Mouse (Mus musculus) stomach, postnatal 0 days (tissue): ENCODE results near the gene Zbtb16. TPM values are rescaled to one million over a fixed set of nuclear protein-coding genes. Genes with fewer than 3 reads are reported as not detected.

Experiments
- ATAC-seq: fragments of 200-750 bp; cut with Nextera tagmentation; 2 replicates; pipeline ENCODE4 v1.8.0; 2017; ENCODE audit not compliant: low FRiP score, low TSS enrichment
- DNase-seq: peaks from one replicate; pipeline ENCODE4 v3.0.0-alpha.2; 2016; ENCODE audit warnings: low spot score
- H3K27ac ChIP-seq: fragments of 300-500 bp; sonication (generic); replicated peaks from 2 replicates; pipeline ENCODE4 v1.5.1; 2014; ENCODE audit warnings: mild to moderate bottlenecking, control low read depth
- H3K27me3 ChIP-seq: fragments of 300-500 bp; sonication (generic); 2 replicates; pipeline ENCODE4 v1.6.1; 2014; ENCODE audit warnings: low read length; ENCODE audit not compliant: control insufficient read depth, insufficient read depth
- H3K36me3 ChIP-seq: fragments of 300-500 bp; sonication (generic); 2 replicates; pipeline ENCODE4 v1.6.1; 2014; ENCODE audit warnings: low read length, mixed read lengths; ENCODE audit not compliant: control insufficient read depth, insufficient read depth
- H3K4me1 ChIP-seq: fragments of 300-500 bp; sonication (generic); replicated peaks from 2 replicates; pipeline ENCODE4 v1.6.1; 2014; ENCODE audit warnings: antibody characterized with exemption; ENCODE audit not compliant: control insufficient read depth, insufficient read depth
- H3K4me2 ChIP-seq: fragments of 300-500 bp; sonication (generic); replicated peaks from 2 replicates; pipeline ENCODE4 v1.6.1; 2014; ENCODE audit warnings: low read depth, mild to moderate bottlenecking, control low read depth, moderate library complexity
- H3K4me3 ChIP-seq: fragments of 300-500 bp; sonication (generic); 2 replicates; pipeline ENCODE4 v1.5.1; 2014; ENCODE audit warnings: low read depth, low read length, control low read depth
- H3K9ac ChIP-seq: fragments of 300-500 bp; sonication (generic); 2 replicates; pipeline ENCODE4 v1.6.1; 2014; ENCODE audit warnings: mild to moderate bottlenecking, low read length, control low read depth, mixed read lengths
- H3K9me3 ChIP-seq: fragments of 300-500 bp; sonication (generic); 2 replicates; pipeline ENCODE4 v1.6.1; 2016; ENCODE audit warnings: low read length; ENCODE audit not compliant: control insufficient read depth
- CTCF ChIP-seq: IDR thresholded peaks from 2 replicates; pipeline ENCODE4 v1.5.1; 2016; ENCODE audit warnings: antibody characterized with exemption, low read depth, mild to moderate bottlenecking, moderate library complexity
- EP300 ChIP-seq: optimal IDR thresholded peaks from 2 replicates; pipeline ENCODE3; 2016; ENCODE audit warnings: antibody characterized with exemption
- WGBS: fragments of 180-500 bp; shearing (Covaris S2); extraction: QIAGEN DNeasy Blood & Tissue Kit; methylation state at CpG from one replicate; pipeline ENCODE4 v1.1.7; 2014; 5-methylcytosine and 5-hydroxymethylcytosine counted together
- polyA plus RNA-seq: library from polyadenylated mRNA; unstranded; fragments of >200 nt; fragmentation: Nextera tagmentation; extraction: Ambion mirVana; gene quantifications from 2 replicates; pipeline ENCODE4 v1.2.1, GENCODE M21; 2015

The Zbtb16 gene
- polyA plus RNA-seq, 1 experiment from 2014 or later, result 1.7 TPM

DNA sequence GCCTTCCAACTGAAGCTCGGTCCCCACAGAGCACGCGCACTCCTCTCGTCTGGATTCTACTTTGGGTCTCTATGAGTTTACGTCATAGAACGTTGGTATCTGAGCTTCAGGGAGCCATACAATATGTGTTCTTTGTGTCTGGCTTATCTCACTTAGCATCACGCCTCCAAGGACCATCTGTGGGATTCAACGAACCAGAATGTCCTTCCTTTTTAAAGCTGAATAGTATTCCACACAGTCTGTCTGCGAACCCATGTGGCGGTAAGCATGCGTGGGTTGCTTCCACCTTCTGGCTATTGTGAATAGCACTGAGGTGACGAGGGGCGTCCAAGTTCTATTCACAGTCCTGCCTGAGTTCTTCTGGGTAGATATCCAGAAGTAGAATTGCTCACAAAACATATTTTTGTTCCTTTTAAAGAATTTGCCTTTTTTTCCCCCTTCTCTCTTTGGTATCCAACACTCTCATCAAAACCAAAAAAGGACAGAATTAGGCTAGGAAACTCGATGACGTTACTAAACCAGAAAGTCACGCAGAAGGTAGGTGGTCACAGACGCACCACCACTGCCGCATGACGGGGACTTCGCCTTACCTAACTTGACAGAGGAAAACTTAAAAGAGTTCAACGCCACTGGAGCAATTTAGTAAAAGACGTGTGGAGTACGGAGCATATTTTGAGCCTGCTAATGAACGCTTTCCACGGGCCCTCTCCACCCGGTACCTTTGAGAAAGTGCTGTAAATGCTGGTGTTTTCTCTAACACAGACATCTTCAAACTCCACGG is 32.4 kb downstream of the Zbtb16 start:
- WGBS, result 93% methylated on average over 27 of the region's 27 CpGs
- TF ChIP-seq CTCF (no peak), EP300 (no peak)
- ATAC-seq, result no peak

DNA sequence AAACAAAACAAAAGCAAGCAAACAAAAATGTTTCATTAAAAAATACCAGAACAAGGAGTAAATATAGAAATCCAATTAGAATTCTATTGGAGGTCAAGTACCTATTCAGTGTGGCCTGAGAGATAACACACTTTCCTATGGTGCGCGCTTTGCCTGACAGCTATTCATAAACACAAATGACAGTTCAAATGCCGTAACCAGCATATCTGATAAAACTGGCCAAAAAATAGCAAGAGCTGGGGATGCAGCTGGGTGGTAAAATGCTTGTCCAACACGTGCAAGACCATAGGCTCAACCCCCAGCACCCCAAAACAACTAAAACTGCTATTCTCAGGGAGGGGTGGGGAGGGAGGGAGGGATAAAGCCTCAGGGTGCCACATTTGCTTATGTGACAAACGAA is 33.6 kb downstream of the Zbtb16 start:
- no peak overlapping the region for H3K4me3 ChIP-seq
- 63% methylated on average over 5 of the region's 5 CpGs for WGBS
- ATAC-seq (no peak), DNase-seq (no peak)
- H3K9me3 ChIP-seq, result no peaks in the 10 kb centered on the region
- no peak overlapping the region for H3K4me2 ChIP-seq
- H3K9ac ChIP-seq, result no peak overlapping the region
- no peaks in the 10 kb centered on the region for H3K36me3 ChIP-seq
- H3K27ac ChIP-seq, result no peak overlapping the region
- no peaks in the 10 kb centered on the region for H3K4me1 ChIP-seq
- no peaks in the 10 kb centered on the region for H3K27me3 ChIP-seq
- TF ChIP-seq EP300, result no peak
- TF ChIP-seq CTCF, result no peak

More for the DNA sequence above, 32.4 kb downstream of the Zbtb16 start:
- H3K4me2 ChIP-seq, result no peak overlapping the region
- no peak overlapping the region for H3K27ac ChIP-seq
- no peaks in the 10 kb centered on the region for H3K27me3 ChIP-seq
- no peaks in the 10 kb centered on the region for H3K9me3 ChIP-seq
- H3K4me3 ChIP-seq, result no peak overlapping the region
- no peaks in the 10 kb centered on the region for H3K36me3 ChIP-seq
- DNase-seq, result no peak
- no peak overlapping the region for H3K9ac ChIP-seq
- H3K4me1 ChIP-seq, result no peaks in the 10 kb centered on the region

DNA sequence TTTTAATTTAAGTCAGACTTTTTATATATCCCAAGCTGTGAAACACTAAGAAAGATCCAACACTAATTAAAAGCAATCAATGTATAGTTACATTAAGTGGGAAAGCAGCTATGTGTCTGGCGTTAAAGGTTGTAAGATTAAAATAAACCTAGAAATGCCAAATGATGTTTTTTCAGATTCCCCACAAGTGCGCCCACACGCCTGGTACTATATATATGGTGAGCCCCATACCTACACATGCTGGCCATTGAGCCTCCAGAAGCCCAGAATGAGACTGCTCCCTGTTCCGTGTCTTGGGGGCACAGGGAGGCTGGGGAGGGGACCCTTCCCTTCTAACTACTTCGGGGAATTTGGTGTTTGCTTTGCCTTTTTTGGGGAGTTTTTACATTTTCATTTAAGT is 34.7 kb downstream of the Zbtb16 start:
- no peak for TF ChIP-seq EP300
- no peak for TF ChIP-seq CTCF
- 82% methylated on average over 5 of the region's 5 CpGs for WGBS
- Histone ChIP-seq H3K9ac (no peak overlapping the region), H3K9me3 (no peaks in the 10 kb centered on the region), H3K36me3 (no peaks in the 10 kb centered on the region), H3K4me1 (no peaks in the 10 kb centered on the region), H3K27ac (no peak overlapping the region), H3K27me3 (no peaks in the 10 kb centered on the region), H3K4me2 (no peak overlapping the region), H3K4me3 (no peak overlapping the region)
- ATAC-seq (no peak), DNase-seq (no peak)

DNA sequence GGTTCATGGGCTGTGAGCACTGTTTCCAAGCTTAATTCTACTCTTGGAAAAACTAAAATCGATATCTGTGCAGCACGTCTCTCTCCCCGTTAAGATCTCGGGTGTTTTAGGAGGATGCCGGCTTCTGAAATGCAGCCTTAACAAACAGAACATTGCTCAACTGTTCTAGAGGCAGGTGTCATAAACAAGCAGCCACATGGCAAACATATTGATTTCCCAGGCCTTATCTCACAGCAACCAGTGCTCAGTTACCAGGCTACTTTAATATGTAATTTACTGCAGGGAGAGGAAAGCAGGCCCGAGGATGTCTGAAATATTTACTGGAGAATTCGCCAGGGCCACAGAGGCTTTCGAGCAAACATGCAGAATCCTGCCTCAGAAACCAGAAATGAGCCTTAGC is 35.4 kb downstream of the Zbtb16 start:
- H3K9ac ChIP-seq, result no peak overlapping the region
- H3K4me1 ChIP-seq, result no peaks in the 10 kb centered on the region
- H3K27ac ChIP-seq, result no peak overlapping the region
- H3K9me3 ChIP-seq, result no peaks in the 10 kb centered on the region
- 56% methylated on average over 8 of the region's 8 CpGs for WGBS
- ATAC-seq (no peak), DNase-seq (no peak)
- no peaks in the 10 kb centered on the region for H3K27me3 ChIP-seq
- TF ChIP-seq EP300 (no peak), CTCF (no peak)
- no peaks in the 10 kb centered on the region for H3K36me3 ChIP-seq
- H3K4me3 ChIP-seq, result no peak overlapping the region
- no peak overlapping the region for H3K4me2 ChIP-seq

DNA sequence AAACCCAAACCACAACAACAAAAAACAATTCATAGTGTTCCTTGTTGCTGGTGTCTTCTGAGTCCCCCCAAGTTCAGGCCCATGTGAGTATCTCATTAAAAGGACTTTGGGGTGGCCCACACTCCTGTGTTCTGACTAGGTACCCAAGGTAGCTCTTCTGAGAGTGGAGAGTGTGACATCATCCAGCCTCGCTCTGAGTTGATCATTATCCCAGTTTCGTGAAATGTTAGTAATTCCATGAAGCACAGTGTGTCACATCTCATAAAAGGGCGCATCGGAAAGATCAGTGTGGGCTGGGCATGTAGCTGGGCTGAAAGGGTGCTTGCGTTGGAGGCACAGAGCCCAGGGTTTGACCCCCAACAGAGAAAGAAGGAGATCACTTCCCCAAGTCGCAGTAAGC is 38.0 kb downstream of the Zbtb16 start:
- WGBS, result 84% methylated on average over 6 of the region's 6 CpGs
- ATAC-seq, result no peak
- DNase-seq, result no peak
- H3K4me3 ChIP-seq, result no peak overlapping the region
- no peaks in the 10 kb centered on the region for H3K4me1 ChIP-seq
- TF ChIP-seq EP300 (no peak), CTCF (no peak)
- no peak overlapping the region for H3K27ac ChIP-seq
- H3K27me3 ChIP-seq, result no peaks in the 10 kb centered on the region
- H3K4me2 ChIP-seq, result no peak overlapping the region
- no peak overlapping the region for H3K9ac ChIP-seq
- H3K9me3 ChIP-seq, result no peaks in the 10 kb centered on the region
- H3K36me3 ChIP-seq, result no peaks in the 10 kb centered on the region

DNA sequence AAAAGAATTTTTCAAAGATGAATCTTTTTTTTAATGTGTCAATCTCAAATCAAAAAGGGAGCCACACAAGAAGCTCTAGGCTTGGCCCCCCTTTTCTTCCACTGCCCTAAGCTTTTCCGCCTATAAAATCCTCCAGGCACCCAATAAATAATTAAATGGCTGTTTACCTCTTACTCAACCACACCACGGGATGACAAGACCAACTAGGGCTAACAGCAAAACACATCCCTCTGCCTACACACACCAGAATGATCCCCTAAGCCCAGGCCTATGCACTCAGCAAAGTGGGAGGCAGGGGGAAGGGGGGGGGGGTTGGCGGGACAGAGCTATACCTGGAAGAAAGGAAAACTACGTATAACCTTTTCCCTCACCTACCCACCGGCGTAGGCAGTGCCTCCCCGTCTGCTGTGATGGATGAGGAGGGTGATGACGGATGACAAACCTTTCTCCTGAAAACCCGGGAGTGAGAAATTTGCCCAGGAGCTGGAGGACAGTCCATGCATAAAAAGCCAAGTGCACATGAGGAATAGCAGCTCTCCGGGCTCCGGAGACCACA is 39.7 kb downstream of the Zbtb16 start:
- Histone ChIP-seq H3K27ac (no peak overlapping the region), H3K4me2 (no peak overlapping the region), H3K4me1 (no peaks in the 10 kb centered on the region), H3K9me3 (no peaks in the 10 kb centered on the region), H3K36me3 (no peaks in the 10 kb centered on the region), H3K9ac (no peak overlapping the region), H3K4me3 (no peak overlapping the region), H3K27me3 (no peaks in the 10 kb centered on the region)
- ATAC-seq (no peak), DNase-seq (no peak)
- 41% methylated on average over 10 of the region's 11 CpGs for WGBS
- TF ChIP-seq EP300 (no peak), CTCF (no peak)
